Mouse (Mus musculus): ENCODE results near the gene Filip1l. TPM values are rescaled to one million over a fixed set of nuclear protein-coding genes. Genes with fewer than 3 reads are reported as not detected.

The Filip1l gene
- total RNA-seq, 1 experiment, result 7.4 TPM

DNA sequence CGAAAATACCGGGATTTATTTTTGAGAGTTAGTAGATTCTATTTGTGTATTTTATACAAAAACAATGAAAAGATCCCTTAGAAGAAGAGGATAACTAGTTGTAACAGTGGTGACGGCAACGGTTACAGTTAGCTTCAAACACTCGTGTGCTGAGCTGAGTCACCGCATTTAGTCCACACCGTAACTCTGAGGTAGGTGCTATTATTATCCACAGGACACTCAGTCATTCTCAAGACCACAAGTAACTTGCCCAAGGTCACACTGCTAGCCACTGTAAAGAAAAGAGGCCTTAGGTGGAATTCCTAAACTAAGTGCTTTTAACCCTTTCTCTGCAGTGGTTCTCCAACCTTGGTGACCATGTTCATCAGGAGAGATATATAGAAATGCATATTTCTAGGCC lies 174.0 kb downstream of the Filip1l start:
- no peaks in the 10 kb centered on the region for H3K4me1 ChIP-seq (ENCODE audit: control insufficient read depth in 2 of 2, insufficient read depth in 2 of 2, low read length in 2 of 2, poor library complexity in 1 of 2)
- TF ChIP-seq CHD2 (IDR thresholded peaks at IDR 0.05; ENCODE audit: low read depth, low read length) (no peak), ZC3H11A (IDR thresholded peaks at IDR 0.05; ENCODE audit: borderline replicate concordance, low read depth, low read length) (no peak), MAFK (IDR thresholded peaks at IDR 0.05; ENCODE audit: insufficient read depth, low read depth, low read length) (no peak)
- H3K4me3 ChIP-seq (ENCODE audit: insufficient read depth in 1 of 2, low read depth in 1 of 2, low read length in 2 of 2, poor library complexity in 1 of 2, severe bottlenecking in 1 of 2), result no peak overlapping the region
- no peak overlapping the region for H3K9ac ChIP-seq (ENCODE audit: insufficient read depth, low read depth, low read length, poor library complexity, severe bottlenecking)
- H3K36me3 ChIP-seq (ENCODE audit: control insufficient read depth, insufficient read depth, low read length, poor library complexity, severe bottlenecking), result no peaks in the 10 kb centered on the region
- no peak overlapping the region for H3K27ac ChIP-seq (ENCODE audit: insufficient read depth, low read depth, low read length, poor library complexity, severe bottlenecking)
- in situ Hi-C loops (cut with MboI; ENCODE audit: low sequenced_read_pairs in 2 of 2, unreplicated experiment in 2 of 2), result no loop called here
- no peaks in the 10 kb centered on the region for H3K9me3 ChIP-seq (ENCODE audit: control insufficient read depth, insufficient read depth, low read depth, low read length)
- no peak for DNase-seq (ENCODE audit: low read depth, low spot score)

DNA sequence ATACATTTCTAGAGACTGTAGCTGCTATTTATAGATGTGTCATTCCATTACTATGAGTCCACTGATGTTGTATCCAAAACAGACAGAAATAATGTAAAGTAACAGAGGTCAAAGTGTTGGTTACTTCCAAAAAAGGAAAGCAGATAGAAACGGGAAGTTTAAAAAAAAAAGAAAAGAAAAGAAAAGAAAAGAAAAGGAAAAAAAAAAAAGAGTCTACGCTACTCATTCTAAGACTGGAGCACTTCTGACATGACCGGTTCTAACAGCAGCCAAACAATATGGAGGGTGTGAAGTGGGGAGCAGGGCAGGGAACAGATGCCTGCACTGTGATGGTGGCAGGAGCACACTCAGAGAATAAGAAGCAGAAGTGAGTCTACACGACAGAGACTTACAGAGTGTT lies 175.6 kb downstream of the Filip1l start:
- H3K36me3 ChIP-seq (ENCODE audit: control insufficient read depth, insufficient read depth, low read length, poor library complexity, severe bottlenecking), result no peaks in the 10 kb centered on the region
- no peaks in the 10 kb centered on the region for H3K4me1 ChIP-seq (ENCODE audit: control insufficient read depth in 2 of 2, insufficient read depth in 2 of 2, low read length in 2 of 2, poor library complexity in 1 of 2)
- in situ Hi-C loops (cut with MboI; ENCODE audit: low sequenced_read_pairs in 2 of 2, unreplicated experiment in 2 of 2), result no loop called here
- H3K9ac ChIP-seq (ENCODE audit: insufficient read depth, low read depth, low read length, poor library complexity, severe bottlenecking), result no peak overlapping the region
- no peak overlapping the region for H3K27ac ChIP-seq (ENCODE audit: insufficient read depth, low read depth, low read length, poor library complexity, severe bottlenecking)
- no peak for DNase-seq (ENCODE audit: low read depth, low spot score)
- TF ChIP-seq CHD2 (IDR thresholded peaks at IDR 0.05; ENCODE audit: low read depth, low read length), result no peak
- TF ChIP-seq HCFC1 (IDR thresholded peaks at IDR 0.05; ENCODE audit: borderline replicate concordance, insufficient read depth, low read length), result no peak
- no peak for TF ChIP-seq ZC3H11A (IDR thresholded peaks at IDR 0.05; ENCODE audit: borderline replicate concordance, low read depth, low read length)
- no peak overlapping the region for H3K4me3 ChIP-seq (ENCODE audit: insufficient read depth in 1 of 2, low read depth in 1 of 2, low read length in 2 of 2, poor library complexity in 1 of 2, severe bottlenecking in 1 of 2)
- H3K9me3 ChIP-seq (ENCODE audit: control insufficient read depth, insufficient read depth, low read depth, low read length), result no peaks in the 10 kb centered on the region

DNA sequence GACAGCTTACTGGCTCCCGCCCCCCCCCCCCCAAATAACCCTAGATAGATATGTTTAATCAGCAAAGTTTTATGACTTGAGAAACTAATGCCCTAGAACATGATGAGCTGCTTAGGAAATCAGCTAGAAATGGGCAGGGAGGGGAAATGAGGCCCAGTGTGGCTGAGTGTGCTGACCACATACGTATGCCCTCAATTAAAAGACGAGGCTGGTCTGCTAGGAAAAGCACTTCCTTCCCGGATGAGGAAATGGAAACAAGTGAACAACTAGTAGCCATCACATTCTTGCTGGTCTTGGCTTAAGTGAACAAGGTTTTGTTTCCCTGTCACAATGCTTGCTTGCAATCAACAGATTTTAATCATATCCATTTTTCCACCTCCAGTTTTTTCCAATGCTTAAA lies 177.7 kb downstream of the Filip1l start:
- no peak for DNase-seq (ENCODE audit: low read depth, low spot score)
- in situ Hi-C loops (cut with MboI; ENCODE audit: low sequenced_read_pairs in 2 of 2, unreplicated experiment in 2 of 2), result no loop called here
- Histone ChIP-seq H3K9me3 (ENCODE audit: control insufficient read depth, insufficient read depth, low read depth, low read length) (no peaks in the 10 kb centered on the region), H3K9ac (ENCODE audit: insufficient read depth, low read depth, low read length, poor library complexity, severe bottlenecking) (no peak overlapping the region), H3K36me3 (ENCODE audit: control insufficient read depth, insufficient read depth, low read length, poor library complexity, severe bottlenecking) (no peaks in the 10 kb centered on the region), H3K27ac (ENCODE audit: insufficient read depth, low read depth, low read length, poor library complexity, severe bottlenecking) (no peak overlapping the region), H3K4me1 (ENCODE audit: control insufficient read depth in 2 of 2, insufficient read depth in 2 of 2, low read length in 2 of 2, poor library complexity in 1 of 2) (no peaks in the 10 kb centered on the region), H3K4me3 (ENCODE audit: insufficient read depth in 1 of 2, low read depth in 1 of 2, low read length in 2 of 2, poor library complexity in 1 of 2, severe bottlenecking in 1 of 2) (no peak overlapping the region)
- TF ChIP-seq CHD2 (IDR thresholded peaks at IDR 0.05; ENCODE audit: low read depth, low read length), result no peak
- no peak for TF ChIP-seq HCFC1 (IDR thresholded peaks at IDR 0.05; ENCODE audit: borderline replicate concordance, insufficient read depth, low read length)
- TF ChIP-seq MAFK (IDR thresholded peaks at IDR 0.05; ENCODE audit: insufficient read depth, low read depth, low read length), result no peak
- no peak for TF ChIP-seq ZC3H11A (IDR thresholded peaks at IDR 0.05; ENCODE audit: borderline replicate concordance, low read depth, low read length)
- no peak for TF ChIP-seq ZNF384 (IDR thresholded peaks at IDR 0.05; ENCODE audit: low read depth, low read length)

DNA sequence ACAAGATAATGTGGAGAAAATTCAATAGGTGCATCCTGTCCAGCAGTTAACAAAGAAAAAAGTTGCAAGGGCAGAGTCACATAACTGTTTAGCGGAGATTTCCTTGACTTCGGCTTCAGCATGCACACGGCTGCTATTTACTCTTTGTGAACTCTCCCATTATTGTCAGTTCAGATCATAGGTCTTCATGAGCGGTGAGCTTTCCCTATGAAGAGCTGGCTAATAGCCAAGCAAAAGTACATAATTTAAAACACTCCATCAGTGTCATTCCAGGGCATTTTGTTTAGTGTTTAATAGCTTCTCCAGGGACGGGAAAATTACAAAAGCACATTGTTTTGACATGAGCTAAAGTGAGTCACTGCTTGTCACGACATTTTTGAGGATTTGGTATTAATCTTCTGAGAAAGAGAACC lies 179.2 kb downstream of the Filip1l start:
- H3K9ac ChIP-seq (ENCODE audit: insufficient read depth, low read depth, low read length, poor library complexity, severe bottlenecking), result no peak overlapping the region
- in situ Hi-C loops (cut with MboI; ENCODE audit: low sequenced_read_pairs in 2 of 2, unreplicated experiment in 2 of 2), result no loop called here
- H3K36me3 ChIP-seq (ENCODE audit: control insufficient read depth, insufficient read depth, low read length, poor library complexity, severe bottlenecking), result no peaks in the 10 kb centered on the region
- H3K4me1 ChIP-seq (ENCODE audit: control insufficient read depth in 2 of 2, insufficient read depth in 2 of 2, low read length in 2 of 2, poor library complexity in 1 of 2), result no peaks in the 10 kb centered on the region
- H3K27ac ChIP-seq (ENCODE audit: insufficient read depth, low read depth, low read length, poor library complexity, severe bottlenecking), result no peak overlapping the region
- no peak overlapping the region for H3K4me3 ChIP-seq (ENCODE audit: insufficient read depth in 1 of 2, low read depth in 1 of 2, low read length in 2 of 2, poor library complexity in 1 of 2, severe bottlenecking in 1 of 2)
- no peaks in the 10 kb centered on the region for H3K9me3 ChIP-seq (ENCODE audit: control insufficient read depth, insufficient read depth, low read depth, low read length)
- DNase-seq (ENCODE audit: low read depth, low spot score), result no peak
- TF ChIP-seq ZC3H11A (IDR thresholded peaks at IDR 0.05; ENCODE audit: borderline replicate concordance, low read depth, low read length), result no peak
- no peak for TF ChIP-seq HCFC1 (IDR thresholded peaks at IDR 0.05; ENCODE audit: borderline replicate concordance, insufficient read depth, low read length)
- no peak for TF ChIP-seq CHD2 (IDR thresholded peaks at IDR 0.05; ENCODE audit: low read depth, low read length)
- TF ChIP-seq ZNF384 (IDR thresholded peaks at IDR 0.05; ENCODE audit: low read depth, low read length), result no peak
- no peak for TF ChIP-seq MAFK (IDR thresholded peaks at IDR 0.05; ENCODE audit: insufficient read depth, low read depth, low read length)

DNA sequence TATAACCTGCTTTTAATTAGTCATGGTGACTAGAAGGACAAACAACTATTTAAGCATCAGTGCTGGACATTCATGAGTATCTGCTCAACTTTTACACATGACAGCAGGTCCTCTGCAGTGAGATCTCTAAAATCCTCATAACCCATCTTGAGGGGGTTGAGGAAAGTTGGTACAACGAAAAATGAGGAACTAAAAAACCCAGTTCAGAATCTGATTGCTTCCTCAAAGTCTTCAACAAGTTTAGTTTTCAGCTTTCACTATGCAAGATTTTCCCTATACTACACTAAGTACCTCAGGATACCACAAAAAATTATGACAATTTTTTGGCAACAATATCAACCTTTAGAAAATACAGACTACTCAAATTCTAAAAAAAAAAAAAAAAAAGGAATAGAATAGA lies 181.5 kb downstream of the Filip1l start:
- no peak overlapping the region for H3K9ac ChIP-seq (ENCODE audit: insufficient read depth, low read depth, low read length, poor library complexity, severe bottlenecking)
- TF ChIP-seq HCFC1 (IDR thresholded peaks at IDR 0.05; ENCODE audit: borderline replicate concordance, insufficient read depth, low read length), result no peak
- no peak for TF ChIP-seq MAFK (IDR thresholded peaks at IDR 0.05; ENCODE audit: insufficient read depth, low read depth, low read length)
- no peak for TF ChIP-seq ZNF384 (IDR thresholded peaks at IDR 0.05; ENCODE audit: low read depth, low read length)
- TF ChIP-seq ZC3H11A (IDR thresholded peaks at IDR 0.05; ENCODE audit: borderline replicate concordance, low read depth, low read length), result no peak
- no peak for TF ChIP-seq CHD2 (IDR thresholded peaks at IDR 0.05; ENCODE audit: low read depth, low read length)
- no peak for DNase-seq (ENCODE audit: low read depth, low spot score)
- in situ Hi-C loops (cut with MboI; ENCODE audit: low sequenced_read_pairs in 2 of 2, unreplicated experiment in 2 of 2), result no loop called here
- H3K9me3 ChIP-seq (ENCODE audit: control insufficient read depth, insufficient read depth, low read depth, low read length), result no peaks in the 10 kb centered on the region
- H3K27ac ChIP-seq (ENCODE audit: insufficient read depth, low read depth, low read length, poor library complexity, severe bottlenecking), result no peak overlapping the region
- no peaks in the 10 kb centered on the region for H3K4me1 ChIP-seq (ENCODE audit: control insufficient read depth in 2 of 2, insufficient read depth in 2 of 2, low read length in 2 of 2, poor library complexity in 1 of 2)
- H3K4me3 ChIP-seq (ENCODE audit: insufficient read depth in 1 of 2, low read depth in 1 of 2, low read length in 2 of 2, poor library complexity in 1 of 2, severe bottlenecking in 1 of 2), result no peak overlapping the region
- no peaks in the 10 kb centered on the region for H3K36me3 ChIP-seq (ENCODE audit: control insufficient read depth, insufficient read depth, low read length, poor library complexity, severe bottlenecking)
